Mouse (Mus musculus): Measurements from ENCODE around the gene Crhr1. TPM values are rescaled to one million over a fixed set of nuclear protein-coding genes. Genes with fewer than 3 reads are reported as not detected.
A peak's percentile ranks its signal among the peaks of the same experiment; 100 is the strongest.

Gene Crhr1
- total RNA-seq, 4 experiments from 2014 or later, result not detected

GRCm38 (mm10) chr11:104133442-104133983 is 858 bp downstream of the Crhr1 start:
- no peak for DNase-seq (ENCODE audit: low spot score in 2 of 2)

GRCm38 (mm10) chr11:104138976-104139375 is 6.3 kb downstream of the Crhr1 start:
- DNase-seq (ENCODE audit: low spot score in 2 of 2), result no peak

GRCm38 (mm10) chr11:104144930-104145329 is 12.3 kb downstream of the Crhr1 start:
- DNase-seq (ENCODE audit: low spot score in 2 of 2), result no peak

- no peak for DNase-seq (ENCODE audit: low spot score in 2 of 2)
Observed at GRCm38 (mm10) chr11:104148787-104149186, 16.1 kb downstream of the Crhr1 start.

- DNase-seq (ENCODE audit: low spot score in 2 of 2), result no peak
Observed at GRCm38 (mm10) chr11:104150911-104151310, 18.3 kb downstream of the Crhr1 start.

- no peak for DNase-seq (ENCODE audit: low spot score in 2 of 2)
Observed at GRCm38 (mm10) chr11:104154332-104154731, 21.7 kb downstream of the Crhr1 start.

GRCm38 (mm10) chr11:104154820-104155635 is 22.4 kb downstream of the Crhr1 start:
- DNase-seq (ENCODE audit: low spot score in 2 of 2), result no peak

GRCm38 (mm10) chr11:104155899-104156298 is 23.2 kb downstream of the Crhr1 start:
- DNase-seq (ENCODE audit: low spot score in 2 of 2), result no peak

GRCm38 (mm10) chr11:104156391-104156790 is 23.7 kb downstream of the Crhr1 start:
- no peak for DNase-seq (ENCODE audit: low spot score in 2 of 2)

- peak in 1 of 2 experiments; percentile 14 for DNase-seq (ENCODE audit: low spot score in 2 of 2)
Observed at GRCm38 (mm10) chr11:104157603-104158259, 25.1 kb downstream of the Crhr1 start.

GRCm38 (mm10) chr11:104158260-104158907 is 25.7 kb downstream of the Crhr1 start:
- DNase-seq (ENCODE audit: low spot score in 2 of 2), result no peak

GRCm38 (mm10) chr11:104159769-104160272 is 27.2 kb downstream of the Crhr1 start:
- no peak for DNase-seq (ENCODE audit: low spot score in 2 of 2)

GRCm38 (mm10) chr11:104161153-104161552 is 28.5 kb downstream of the Crhr1 start:
- no peak for DNase-seq (ENCODE audit: low spot score in 2 of 2)

GRCm38 (mm10) chr11:104164257-104164656 is 31.6 kb downstream of the Crhr1 start:
- no peak for DNase-seq (ENCODE audit: low spot score in 2 of 2)

GRCm38 (mm10) chr11:104171281-104171781 is 38.7 kb downstream of the Crhr1 start:
- DNase-seq (ENCODE audit: low spot score in 2 of 2), result peak; percentile 19 to 28

GRCm38 (mm10) chr11:104178893-104179292 is 46.2 kb downstream of the Crhr1 start:
- no peak for DNase-seq (ENCODE audit: low spot score in 2 of 2)

- no peak for DNase-seq (ENCODE audit: low spot score in 2 of 2)
Observed at GRCm38 (mm10) chr11:104179804-104180203, 47.1 kb downstream of the Crhr1 start.

GRCm38 (mm10) chr11:104182141-104182540 is 49.5 kb downstream of the Crhr1 start:
- DNase-seq (ENCODE audit: low spot score in 2 of 2), result no peak

GRCm38 (mm10) chr11:104186135-104186836 is 53.6 kb downstream of the Crhr1 start, which contains the start of gene Sppl2c:
Gene Sppl2c (plus strand): TSS chr11:104186327.
- DNase-seq (ENCODE audit: low spot score in 2 of 2), result no peak

GRCm38 (mm10) chr11:104186837-104187150 is 54.1 kb downstream of the Crhr1 start:
- DNase-seq (ENCODE audit: low spot score in 2 of 2), result no peak

- DNase-seq (ENCODE audit: low spot score in 2 of 2), result no peak
Observed at GRCm38 (mm10) chr11:104187766-104188165, 55.1 kb downstream of the Crhr1 start.

Measured in gastrocnemius, adult 8-10 months (tissue).